Mouse (Mus musculus) ES-E14 (cell line): ENCODE measurements around the gene Stk31.

Experiments
- CHD2 ChIP-seq: IDR thresholded peaks from 2 replicates; pipeline ENCODE4 v1.6.1; 2014; ENCODE audit warnings: mild to moderate bottlenecking, low read depth, low read length, inconsistent platforms
- HCFC1 ChIP-seq: IDR thresholded peaks from 2 replicates; pipeline ENCODE4 v1.6.1; 2012; ENCODE audit warnings: low read length, inconsistent platforms, borderline replicate concordance; ENCODE audit not compliant: insufficient read depth
- MAFK ChIP-seq: IDR thresholded peaks from 2 replicates; pipeline ENCODE4 v1.6.1; 2014; ENCODE audit warnings: mild to moderate bottlenecking, low read depth, low read length, inconsistent platforms; ENCODE audit not compliant: insufficient read depth
- ZC3H11A ChIP-seq: IDR thresholded peaks from 2 replicates; pipeline ENCODE4 v1.6.1; 2012; ENCODE audit warnings: low read depth, mild to moderate bottlenecking, inconsistent platforms, low read length, borderline replicate concordance
- ZNF384 ChIP-seq: IDR thresholded peaks from 2 replicates; pipeline ENCODE4 v1.6.1; 2012; ENCODE audit warnings: low read depth, low read length, inconsistent platforms

DNA sequence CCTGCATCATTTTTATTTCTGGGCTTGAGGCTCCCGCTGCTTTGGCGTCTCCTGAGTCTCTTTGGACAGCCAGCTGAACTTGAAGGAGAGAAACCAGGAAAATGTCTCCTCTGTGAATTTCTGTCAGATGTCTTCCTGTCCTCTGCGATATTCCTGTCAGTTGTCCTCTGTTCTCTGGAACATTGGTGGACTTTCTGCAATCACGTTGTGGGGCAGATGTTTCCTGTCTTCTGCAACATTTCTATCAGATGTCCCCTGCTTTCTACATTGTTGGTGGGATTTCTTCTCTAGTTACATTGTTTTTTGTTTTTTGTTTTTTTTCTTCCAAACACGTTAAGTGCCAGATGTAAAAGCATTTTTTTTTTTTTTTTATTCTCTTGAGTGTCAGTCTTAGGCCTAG lies 62.7 kb downstream of the Stk31 start:
- TF ChIP-seq HCFC1 (no peak), MAFK (no peak), ZNF384 (no peak), CHD2 (no peak), ZC3H11A (no peak)
